Mouse (Mus musculus): Measurements from ENCODE around the gene Ddit4. TPM values are rescaled to one million over a fixed set of nuclear protein-coding genes. Genes with fewer than 3 reads are reported as not detected.
A peak's percentile ranks its signal among the peaks of the same experiment; 100 is the strongest.

Ddit4 gene
- polyA plus RNA-seq, 1 experiment, result 34.2 TPM

DNA sequence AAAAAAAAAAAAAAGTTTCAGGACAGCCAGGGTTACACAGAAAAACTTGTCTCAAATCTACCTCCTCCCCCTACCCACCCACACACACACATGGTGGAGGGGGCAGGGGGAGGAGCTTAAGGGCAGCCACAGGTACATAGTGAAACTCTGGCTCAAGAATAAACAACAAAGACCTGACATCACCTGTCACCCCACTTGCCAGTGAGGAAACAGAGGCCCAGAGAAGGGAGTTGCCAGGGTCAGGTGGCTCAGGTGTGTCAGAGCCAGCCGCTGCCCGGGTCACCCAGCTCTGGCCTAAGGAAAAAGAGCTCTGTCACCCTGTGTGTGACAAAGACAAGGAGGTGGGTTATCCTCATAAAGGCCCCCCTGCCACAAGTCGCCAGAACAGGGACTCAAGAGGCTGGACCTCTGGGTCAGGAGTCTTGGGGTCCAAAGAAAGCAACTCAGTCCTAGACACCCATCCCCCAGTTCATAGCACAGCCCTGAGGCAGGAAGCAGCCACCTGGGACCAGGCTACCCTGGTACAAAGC, 44.5 kb downstream of the Ddit4 start:
- WGBS, result 42% methylated on average over 3 of the region's 3 CpGs
- TF ChIP-seq CTCF (IDR thresholded peaks at IDR 0.05; ENCODE audit: control insufficient read depth, insufficient read depth, low read length) (no peak), POLR2A (IDR thresholded peaks at IDR 0.05; ENCODE audit: borderline replicate concordance, control insufficient read depth, low read depth, low read length) (no peak)
- Histone ChIP-seq H3K4me1 (ENCODE audit: control insufficient read depth, insufficient read depth, low read length) (peaks cover 13% of the 10 kb centered on the region), H3K4me3 (replicated peaks; ENCODE audit: control insufficient read depth, low read depth, low read length) (no peak overlapping the region), H3K27ac (ENCODE audit: control insufficient read depth, insufficient read depth, low read depth, low read length, poor library complexity) (peak overlapping the region; percentile 83)

DNA sequence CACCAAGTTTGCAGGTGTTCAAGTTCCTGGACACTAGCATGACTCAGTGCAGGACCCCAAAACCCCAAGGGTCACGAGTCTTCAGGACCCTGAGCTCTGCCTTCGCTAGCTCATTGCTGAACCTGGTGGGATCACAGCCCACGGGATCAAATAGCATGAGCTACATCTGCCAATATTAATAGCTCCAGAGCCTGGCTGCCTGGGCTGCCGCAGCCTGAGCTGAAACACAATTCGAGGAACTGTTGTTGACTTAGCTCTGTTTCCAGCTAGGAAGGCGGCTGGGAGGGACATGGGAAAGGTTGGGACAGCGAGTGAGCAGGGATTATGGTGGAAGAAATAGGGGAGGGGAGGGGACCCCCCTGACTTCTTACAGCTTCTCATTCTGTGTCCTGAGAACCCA, 48.5 kb downstream of the Ddit4 start:
- TF ChIP-seq POLR2A (IDR thresholded peaks at IDR 0.05; ENCODE audit: borderline replicate concordance, control insufficient read depth, low read depth, low read length), result no peak
- no peak for TF ChIP-seq CTCF (IDR thresholded peaks at IDR 0.05; ENCODE audit: control insufficient read depth, insufficient read depth, low read length)
- no peak overlapping the region for H3K27ac ChIP-seq (ENCODE audit: control insufficient read depth, insufficient read depth, low read depth, low read length, poor library complexity)
- 63% methylated on average over 7 of the region's 7 CpGs for WGBS
- no peak overlapping the region for H3K4me3 ChIP-seq (replicated peaks; ENCODE audit: control insufficient read depth, low read depth, low read length)
- peaks cover 19% of the 10 kb centered on the region for H3K4me1 ChIP-seq (ENCODE audit: control insufficient read depth, insufficient read depth, low read length)

DNA sequence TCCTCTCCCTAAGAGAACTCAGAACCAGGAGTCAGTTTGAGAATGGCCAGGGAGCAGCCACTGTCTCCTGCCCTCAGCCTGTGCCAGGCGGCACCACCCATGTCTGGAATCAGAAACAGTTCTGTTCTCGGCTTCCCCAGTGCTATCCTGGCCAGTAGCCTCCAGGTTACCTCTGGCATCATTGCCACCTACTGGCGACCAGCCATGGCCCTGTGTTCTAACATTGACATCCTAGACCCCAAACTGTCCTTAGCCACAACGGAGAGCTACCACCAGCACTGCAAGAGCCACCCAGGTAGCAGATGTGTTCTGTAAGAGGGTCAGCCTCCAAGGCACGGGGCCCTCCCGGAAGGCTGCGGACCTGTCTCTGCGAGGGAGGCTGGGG, 49.0 kb downstream of the Ddit4 start:
- Histone ChIP-seq H3K4me3 (replicated peaks; ENCODE audit: control insufficient read depth, low read depth, low read length) (no peak overlapping the region), H3K27ac (ENCODE audit: control insufficient read depth, insufficient read depth, low read depth, low read length, poor library complexity) (no peak overlapping the region), H3K4me1 (ENCODE audit: control insufficient read depth, insufficient read depth, low read length) (peaks cover 20% of the 10 kb centered on the region)
- TF ChIP-seq CTCF (IDR thresholded peaks at IDR 0.05; ENCODE audit: control insufficient read depth, insufficient read depth, low read length), result no peak
- TF ChIP-seq POLR2A (IDR thresholded peaks at IDR 0.05; ENCODE audit: borderline replicate concordance, control insufficient read depth, low read depth, low read length), result no peak
- WGBS, result 85% methylated on average over 8 of the region's 8 CpGs

DNA sequence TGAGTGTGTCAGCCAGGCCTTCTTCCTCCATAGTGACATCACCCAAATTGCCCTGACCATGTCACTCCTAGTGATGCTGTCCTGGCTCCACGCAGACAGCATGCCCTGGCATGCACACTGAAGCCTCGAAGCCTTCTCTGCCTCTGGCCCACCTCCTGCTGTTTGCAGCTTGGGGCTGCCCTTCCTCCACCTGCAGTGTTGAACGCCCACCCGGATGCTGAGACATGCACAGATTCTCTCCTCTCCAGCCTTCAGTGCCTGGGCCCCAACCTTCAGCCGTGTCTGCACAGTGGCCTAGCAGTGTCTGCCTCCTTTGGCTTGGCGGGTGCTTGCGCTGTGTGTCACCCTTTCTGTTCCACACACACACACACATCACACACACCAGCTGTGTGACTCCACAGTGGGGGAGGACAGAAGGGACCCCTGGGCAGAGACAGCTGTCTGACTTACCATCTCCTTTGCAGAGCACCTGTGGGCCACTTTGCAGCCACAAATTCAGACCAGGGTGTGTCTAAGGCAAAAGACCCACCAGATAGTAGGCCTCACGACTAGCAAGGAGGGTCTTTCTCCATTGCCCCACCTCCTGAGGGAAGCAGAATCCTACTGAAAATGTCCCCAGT, 49.5 kb downstream of the Ddit4 start:
- Histone ChIP-seq H3K4me1 (ENCODE audit: control insufficient read depth, insufficient read depth, low read length) (peaks cover 21% of the 10 kb centered on the region), H3K4me3 (replicated peaks; ENCODE audit: control insufficient read depth, low read depth, low read length) (no peak overlapping the region), H3K27ac (ENCODE audit: control insufficient read depth, insufficient read depth, low read depth, low read length, poor library complexity) (peak overlapping the region; percentile 18; the same call in 1 of the 2 replicates)
- no peak for TF ChIP-seq CTCF (IDR thresholded peaks at IDR 0.05; ENCODE audit: control insufficient read depth, insufficient read depth, low read length)
- no peak for TF ChIP-seq POLR2A (IDR thresholded peaks at IDR 0.05; ENCODE audit: borderline replicate concordance, control insufficient read depth, low read depth, low read length)
- 66% methylated on average over 8 of the region's 8 CpGs for WGBS

DNA sequence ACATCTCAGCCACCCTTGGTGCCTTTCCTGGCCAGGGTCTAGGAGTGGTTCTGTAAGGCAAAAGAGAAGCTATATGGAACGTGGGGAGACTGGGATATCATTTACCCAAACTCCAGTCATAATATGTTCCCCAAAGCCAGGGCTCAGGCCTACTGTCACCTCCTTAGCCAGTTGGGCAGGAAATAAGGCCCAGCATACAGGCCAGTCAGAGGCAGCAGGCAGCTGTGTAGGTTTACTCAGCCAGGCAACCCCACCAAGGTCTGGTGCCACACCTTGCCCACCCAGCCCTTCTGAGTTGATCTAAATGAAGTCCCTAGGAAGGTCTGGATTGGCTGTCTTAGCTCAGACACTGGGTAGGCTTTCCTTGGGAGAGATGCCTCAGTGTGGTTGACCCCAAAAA, 50.2 kb downstream of the Ddit4 start:
- Histone ChIP-seq H3K4me3 (replicated peaks; ENCODE audit: control insufficient read depth, low read depth, low read length) (no peak overlapping the region), H3K27ac (ENCODE audit: control insufficient read depth, insufficient read depth, low read depth, low read length, poor library complexity) (peak overlapping the region; percentile 8; the same call in 1 of the 2 replicates), H3K4me1 (ENCODE audit: control insufficient read depth, insufficient read depth, low read length) (peaks cover 23% of the 10 kb centered on the region)
- WGBS, result 77% methylated on average over 1 of the region's 1 CpGs
- TF ChIP-seq POLR2A (IDR thresholded peaks at IDR 0.05; ENCODE audit: borderline replicate concordance, control insufficient read depth, low read depth, low read length) (no peak), CTCF (IDR thresholded peaks at IDR 0.05; ENCODE audit: control insufficient read depth, insufficient read depth, low read length) (no peak)

DNA sequence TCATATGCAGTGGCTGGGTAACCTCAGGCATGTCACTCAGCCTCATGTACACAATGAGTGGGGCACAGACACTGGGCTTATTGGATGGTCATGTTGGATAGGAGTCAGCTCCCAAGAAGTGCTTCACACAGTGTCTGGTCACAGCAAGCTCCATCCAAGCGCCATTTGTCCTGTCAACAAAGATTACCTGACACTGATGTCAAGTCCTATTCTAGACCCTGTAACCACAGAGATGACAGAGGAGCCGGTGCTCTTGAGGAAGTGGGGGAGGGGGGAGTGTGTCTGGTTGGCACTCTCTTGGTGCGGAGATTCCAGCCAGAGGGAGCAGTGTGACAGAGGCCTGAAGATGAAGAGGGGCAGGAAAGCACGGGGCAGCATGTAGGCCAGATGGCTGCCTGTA, 50.7 kb downstream of the Ddit4 start:
- TF ChIP-seq POLR2A (IDR thresholded peaks at IDR 0.05; ENCODE audit: borderline replicate concordance, control insufficient read depth, low read depth, low read length), result no peak
- TF ChIP-seq CTCF (IDR thresholded peaks at IDR 0.05; ENCODE audit: control insufficient read depth, insufficient read depth, low read length), result no peak
- Histone ChIP-seq H3K27ac (ENCODE audit: control insufficient read depth, insufficient read depth, low read depth, low read length, poor library complexity) (peak overlapping the region; percentile 8), H3K4me1 (ENCODE audit: control insufficient read depth, insufficient read depth, low read length) (peaks cover 27% of the 10 kb centered on the region), H3K4me3 (replicated peaks; ENCODE audit: control insufficient read depth, low read depth, low read length) (no peak overlapping the region)
- WGBS, result 32% methylated on average over 4 of the region's 4 CpGs

DNA sequence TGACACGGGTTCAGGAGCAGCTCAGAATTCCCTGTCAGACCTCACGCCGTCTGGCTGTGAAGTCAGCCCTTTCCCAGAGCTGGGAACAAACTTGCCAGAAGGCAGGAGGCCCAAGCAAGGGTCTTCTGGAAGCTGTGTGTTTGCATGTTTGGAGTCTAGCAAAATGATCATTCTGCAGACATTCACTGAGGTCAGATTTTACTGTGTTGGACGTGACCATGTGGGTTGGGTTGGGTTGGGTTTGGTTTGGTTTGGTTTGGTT, 51.5 kb downstream of the Ddit4 start:
- H3K4me3 ChIP-seq (replicated peaks; ENCODE audit: control insufficient read depth, low read depth, low read length), result peak overlapping the region; percentile 3

More for the DNA sequence above, 51.5 kb downstream of the Ddit4 start:
- peaks cover 33% of the 10 kb centered on the region for H3K4me1 ChIP-seq (ENCODE audit: control insufficient read depth, insufficient read depth, low read length)
- 38% methylated on average over 4 of the region's 4 CpGs for WGBS
- H3K27ac ChIP-seq (ENCODE audit: control insufficient read depth, insufficient read depth, low read depth, low read length, poor library complexity), result peak overlapping the region; percentile 97
- no peak for TF ChIP-seq POLR2A (IDR thresholded peaks at IDR 0.05; ENCODE audit: borderline replicate concordance, control insufficient read depth, low read depth, low read length)
- TF ChIP-seq CTCF (IDR thresholded peaks at IDR 0.05; ENCODE audit: control insufficient read depth, insufficient read depth, low read length), result no peak

Other genes starting within 250 kb of the Ddit4 start
- 26.5 and 29.0 TPM in 2 replicates for gene Micu1, start 249.4 kb downstream of the Ddit4 start, polyA plus RNA-seq (2011; ENCODE audit: insufficient read depth, insufficient read length, low replicate concordance, missing spikeins)
- gene Dnajb12, start 72.3 kb downstream of the Ddit4 start, polyA plus RNA-seq (2011; ENCODE audit: insufficient read depth, insufficient read length, low replicate concordance, missing spikeins), result 15.4 and 20.5 TPM in 2 replicates
- 15.8 and 18.6 TPM in 2 replicates for gene Ascc1, start 51.0 kb upstream of the Ddit4 start, polyA plus RNA-seq (2011; ENCODE audit: insufficient read depth, insufficient read length, low replicate concordance, missing spikeins)
- 25.2 and 32.9 TPM in 2 replicates for gene Anapc16, start 51.3 kb upstream of the Ddit4 start, polyA plus RNA-seq (2011; ENCODE audit: insufficient read depth, insufficient read length, low replicate concordance, missing spikeins)
- gene Spock2, start 154.4 kb upstream of the Ddit4 start, polyA plus RNA-seq (2011; ENCODE audit: insufficient read depth, insufficient read length, low replicate concordance, missing spikeins), result 0.95 and 1.2 TPM in 2 replicates

Data from bone marrow, adult 2 months (tissue).